Mouse (Mus musculus) neutrophil, adult 5-6 weeks (primary cell): ENCODE data around the gene Eef1a2. TPM values are rescaled to one million over a fixed set of nuclear protein-coding genes. Genes with fewer than 3 reads are reported as not detected.

ENCODE experiments used
- ATAC-seq: fragments of 151-379, 151-347 bp; 2 replicates; pipeline ENCODE4 v1.8.0; 2017; ENCODE audit warnings: mild to moderate bottlenecking, moderate TSS enrichment; ENCODE audit not compliant: insufficient number of reproducible peaks, poor library complexity, low FRiP score, severe bottlenecking; ENCODE audit errors: extremely low read depth
- total RNA-seq: library from RNA; stranded (forward); fragments of 200-1000 nt; gene quantifications from 2 replicates; pipeline ENCODE4 v1.2.3, GENCODE M21; 2017

The Eef1a2 gene
- total RNA-seq, 1 experiment from 2014 or later: not detected

DNA sequence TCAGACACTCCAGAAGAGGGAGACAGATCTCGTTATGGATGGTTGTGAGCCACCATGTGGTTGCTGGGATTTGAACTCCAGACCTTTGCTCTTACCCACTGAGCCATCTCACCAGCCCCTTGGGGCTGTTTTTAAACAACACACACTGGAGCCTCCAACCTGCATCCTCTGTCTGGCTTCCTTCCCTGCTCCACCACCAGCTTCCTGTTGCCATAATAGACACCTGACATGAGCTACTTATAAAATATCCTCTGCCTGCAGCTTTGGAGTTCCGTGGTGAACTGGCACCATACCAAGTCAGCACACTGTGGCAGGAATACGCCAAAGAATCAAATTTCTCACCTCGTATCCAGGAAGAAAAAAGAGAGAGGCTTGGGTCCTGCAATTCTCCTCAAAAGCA, 4.0 kb upstream of the Eef1a2 start:
- no peak for ATAC-seq

DNA sequence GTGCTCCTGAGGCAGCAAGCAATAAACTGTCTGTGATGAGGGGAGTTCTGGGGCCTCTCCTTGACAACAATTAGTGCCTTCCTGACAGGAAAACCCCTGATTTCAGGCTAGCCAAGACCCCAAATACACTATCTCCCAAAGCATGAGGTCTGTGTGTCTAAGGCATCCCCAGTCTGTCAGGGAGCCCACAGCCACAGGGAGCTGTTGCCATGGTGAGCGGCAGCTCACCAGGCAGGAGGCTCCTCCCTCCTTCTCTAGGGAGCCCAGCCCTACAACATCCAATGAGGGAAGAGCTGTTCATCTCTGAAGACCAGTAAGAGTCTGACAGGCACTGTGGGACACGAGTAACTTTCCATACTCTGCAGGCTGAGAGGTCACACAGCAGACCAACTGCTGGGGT, 3.0 kb upstream of the Eef1a2 start:
- ATAC-seq: no peak

DNA sequence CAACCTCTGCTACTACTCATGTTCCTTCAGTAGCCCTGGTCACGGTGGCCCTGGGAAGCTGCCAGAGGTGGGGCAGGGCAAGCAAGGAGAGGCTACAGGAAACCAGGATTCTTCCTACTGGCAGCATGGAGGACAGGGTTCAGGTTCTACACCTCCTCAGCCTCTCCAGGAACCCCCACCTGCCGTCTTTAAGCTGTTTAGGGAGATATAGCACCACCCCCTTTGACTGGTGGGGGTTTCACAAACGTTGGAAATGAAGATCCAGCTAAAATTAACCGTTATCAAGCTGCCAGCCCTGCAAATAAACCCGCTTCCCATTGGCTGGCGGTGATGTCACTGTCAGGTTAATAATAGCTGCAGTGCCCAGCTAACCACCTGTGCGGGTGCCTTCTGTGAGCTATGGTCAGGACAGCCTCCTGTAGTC, 2.3 kb upstream of the Eef1a2 start:
- ATAC-seq: no peak

DNA sequence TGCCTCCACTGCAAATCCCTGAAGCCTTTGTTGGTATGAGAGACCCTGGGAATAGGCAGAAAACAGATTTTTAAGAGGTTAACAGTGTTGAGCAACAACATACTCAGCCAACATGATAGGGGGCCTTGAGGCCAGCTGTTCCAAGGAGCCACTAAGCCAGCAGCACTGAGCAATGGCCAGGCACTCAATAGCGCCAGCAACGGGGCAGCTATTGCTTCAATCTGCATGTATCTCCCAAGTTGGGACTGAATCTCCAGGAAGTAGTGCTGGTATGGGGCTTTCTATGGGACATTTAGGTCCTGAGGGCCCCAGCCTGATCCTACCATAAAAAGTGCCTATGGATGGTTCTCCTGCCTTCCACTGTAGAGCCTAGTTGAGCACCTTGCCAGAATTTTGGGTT, 1.7 kb upstream of the Eef1a2 start:
- no peak for ATAC-seq

DNA sequence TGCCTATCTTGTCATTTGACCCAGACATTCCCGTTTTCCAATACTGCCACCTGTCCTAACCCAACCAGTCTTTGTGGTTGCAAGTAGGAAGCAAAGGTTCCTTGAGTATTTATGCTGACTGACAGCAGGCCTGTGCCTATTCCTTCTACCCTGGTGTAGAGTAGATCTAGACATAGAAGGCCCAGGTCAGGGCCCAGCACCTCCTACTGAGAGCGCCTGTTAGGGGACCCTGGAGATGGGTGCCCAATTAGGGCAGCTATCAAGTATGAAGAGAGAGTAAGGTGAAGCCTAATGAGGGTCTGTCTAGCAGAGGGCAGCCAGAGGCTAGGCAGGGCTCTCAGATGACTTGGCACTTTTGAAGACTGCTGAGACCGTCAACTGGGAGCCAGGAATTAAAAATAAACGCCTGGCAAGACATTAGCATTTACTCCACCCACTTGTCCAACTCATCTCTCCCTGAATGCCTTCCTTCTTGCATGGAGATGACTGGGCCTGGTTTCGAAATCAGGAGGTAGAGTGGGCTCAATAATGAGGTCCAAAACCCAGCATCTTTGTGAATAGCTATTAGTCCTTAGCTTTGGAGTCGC, 995 bp upstream of the Eef1a2 start:
- no peak for ATAC-seq

DNA sequence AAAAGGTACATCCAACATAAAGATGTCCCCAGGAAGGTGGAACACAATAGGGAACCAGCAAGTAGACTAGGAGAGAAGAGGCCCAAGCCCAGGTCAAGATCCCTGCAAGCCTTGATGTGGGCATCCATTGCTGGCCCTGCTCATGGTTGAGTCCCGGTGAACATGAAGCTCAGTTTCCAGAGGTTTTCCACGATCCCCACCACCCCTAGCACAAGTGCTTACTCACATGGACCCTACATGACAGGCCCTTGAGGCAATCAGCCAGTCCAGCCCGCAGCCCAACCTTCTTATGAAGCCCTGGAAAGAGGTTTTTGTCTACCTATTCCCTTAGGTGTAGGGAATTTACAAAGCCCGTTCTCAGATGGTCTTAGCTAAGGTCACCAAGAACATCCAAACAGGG, 366 bp upstream of the Eef1a2 start:
- no peak for ATAC-seq

DNA sequence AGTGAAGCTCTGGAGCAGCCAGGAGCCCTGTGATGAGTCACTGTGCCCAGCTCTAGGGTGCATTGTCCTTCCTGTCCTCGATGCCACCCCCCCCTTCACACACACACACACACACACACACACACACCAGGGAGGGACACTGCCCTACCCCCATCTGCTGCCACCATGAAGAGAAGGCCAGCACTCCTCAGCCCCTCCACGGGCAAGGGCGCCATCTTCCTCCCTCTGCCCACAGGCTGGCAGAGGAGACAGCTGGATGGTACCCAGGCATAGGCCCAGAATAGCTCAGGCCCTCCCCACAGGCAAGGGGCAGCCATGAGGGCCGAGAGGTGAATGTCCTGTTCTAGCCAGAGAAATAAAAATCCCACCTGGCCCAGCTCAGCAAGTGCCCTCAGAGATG, 1.0 kb downstream of the Eef1a2 start:
- no peak for ATAC-seq

DNA sequence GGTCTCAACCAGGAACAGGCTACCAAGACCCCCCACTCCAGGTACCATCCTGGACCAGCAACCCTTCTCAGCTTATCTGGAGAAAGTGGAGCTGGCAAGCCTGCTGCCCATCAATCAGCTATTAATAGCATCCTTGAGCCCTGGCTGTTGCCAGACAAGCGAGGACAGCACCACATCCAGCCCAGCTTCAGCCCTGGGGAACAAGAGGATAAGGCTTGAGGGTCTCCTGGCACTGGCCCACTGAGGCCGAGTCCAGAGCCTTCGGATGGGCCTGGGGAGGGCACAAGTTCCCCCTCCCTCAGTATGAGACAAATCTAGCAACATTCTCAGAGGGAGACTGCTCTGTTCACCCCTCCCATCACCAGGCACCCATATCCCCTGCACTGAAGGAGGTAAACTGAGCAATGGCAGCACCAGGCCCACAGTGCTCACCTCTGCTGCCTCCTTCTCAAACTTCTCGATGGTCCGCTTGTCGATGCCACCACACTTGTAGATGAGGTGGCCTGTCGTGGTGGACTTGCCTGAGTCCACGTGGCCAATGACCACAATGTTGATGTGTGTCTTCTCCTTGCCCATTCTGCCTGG, 1.9 kb downstream of the Eef1a2 start:
- ATAC-seq: no peak

DNA sequence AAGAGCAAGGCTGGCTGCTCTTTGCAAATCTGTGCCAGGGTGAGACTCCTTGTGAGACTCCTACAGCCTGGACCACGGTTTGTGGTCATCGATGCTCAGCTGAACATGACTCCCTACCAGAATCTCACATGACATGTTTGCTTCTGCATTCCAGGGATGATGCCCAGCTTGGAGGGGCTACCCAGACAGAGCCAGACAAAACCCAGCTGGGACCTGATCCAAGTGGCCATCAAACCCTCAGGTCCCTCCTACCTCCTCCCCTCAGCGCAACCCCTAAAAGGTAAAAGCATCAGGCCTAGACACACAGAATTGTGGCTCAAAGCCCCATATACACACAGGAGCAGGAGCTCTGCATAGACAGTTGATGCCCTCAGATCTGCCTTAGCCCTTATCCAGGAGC, 2.5 kb downstream of the Eef1a2 start:
- no peak for ATAC-seq

DNA sequence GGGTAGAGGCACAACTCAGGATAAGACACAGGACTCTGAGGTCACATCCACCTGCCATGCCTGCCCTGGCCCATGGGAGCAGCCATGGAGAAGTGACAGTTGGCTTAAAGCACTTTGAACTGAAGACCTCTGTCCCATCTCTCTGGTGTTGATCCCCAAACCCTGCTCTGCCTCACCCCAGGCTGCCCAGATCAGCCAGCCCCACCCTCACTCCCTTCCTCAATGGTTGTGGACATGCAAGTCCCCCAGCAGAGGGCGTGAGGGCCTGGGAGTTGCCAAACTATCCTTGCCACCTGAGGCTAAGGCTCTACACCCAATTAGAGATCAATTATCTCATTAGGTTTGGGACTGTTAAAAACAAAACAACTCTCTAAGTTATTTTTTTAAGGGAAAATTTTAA, 3.0 kb downstream of the Eef1a2 start:
- no peak for ATAC-seq

DNA sequence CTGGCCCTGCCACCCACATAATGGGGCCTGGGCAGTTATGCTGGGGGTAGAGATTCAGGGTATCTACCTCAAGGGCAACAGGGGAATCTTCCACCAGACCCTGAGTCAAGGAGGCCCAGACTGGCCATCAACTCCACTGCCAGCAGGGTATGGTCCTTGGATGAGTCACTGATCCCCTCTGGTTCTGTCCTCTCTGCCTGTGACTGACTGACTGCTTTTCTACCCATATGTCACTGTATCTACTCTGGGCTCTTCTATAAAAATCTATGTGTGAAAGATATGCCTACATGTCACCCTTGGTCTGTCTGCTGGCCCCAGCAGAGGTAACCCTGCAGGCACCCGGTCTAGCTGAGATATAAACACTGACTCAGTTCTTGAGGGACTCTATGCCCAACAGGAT, 3.7 kb downstream of the Eef1a2 start:
- no peak for ATAC-seq

DNA sequence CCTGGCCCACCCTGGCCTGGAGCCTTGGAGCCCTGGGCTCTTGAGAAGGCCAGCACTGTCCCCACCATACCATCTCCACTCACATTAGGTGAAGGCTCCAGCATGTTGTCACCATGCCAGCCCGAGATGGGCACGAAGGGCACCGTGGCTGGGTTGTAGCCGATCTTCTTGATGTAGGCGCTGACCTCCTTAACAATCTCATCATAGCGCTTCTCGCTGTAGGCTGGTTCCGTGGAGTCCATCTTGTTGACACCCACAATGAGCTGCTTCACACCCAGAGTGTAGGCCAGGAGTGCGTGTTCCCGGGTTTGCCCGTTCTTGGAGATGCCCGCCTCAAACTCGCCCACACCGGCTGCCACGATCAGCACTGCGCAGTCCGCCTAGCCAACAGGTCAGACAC, 4.1 kb downstream of the Eef1a2 start:
- no peak for ATAC-seq

DNA sequence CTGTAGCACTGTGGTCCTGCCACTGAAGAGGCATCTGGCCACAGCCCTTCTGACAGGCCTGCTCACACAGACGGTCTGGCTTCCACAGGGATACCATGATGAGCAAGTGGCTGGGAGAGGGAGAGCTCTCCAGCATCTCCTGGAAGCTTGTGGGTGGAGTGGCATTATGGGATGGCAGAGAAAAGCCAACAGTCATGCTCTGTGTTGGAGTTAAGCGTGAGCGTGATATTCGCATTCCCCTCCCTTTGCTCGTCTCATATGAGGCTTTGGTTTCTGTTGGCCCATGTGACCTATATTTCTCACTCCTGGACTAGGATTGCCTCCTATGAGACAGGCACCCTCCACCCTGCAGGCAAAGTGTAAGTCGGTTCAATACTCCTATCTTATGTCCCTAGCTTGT, 6.5 kb downstream of the Eef1a2 start:
- no peak for ATAC-seq

DNA sequence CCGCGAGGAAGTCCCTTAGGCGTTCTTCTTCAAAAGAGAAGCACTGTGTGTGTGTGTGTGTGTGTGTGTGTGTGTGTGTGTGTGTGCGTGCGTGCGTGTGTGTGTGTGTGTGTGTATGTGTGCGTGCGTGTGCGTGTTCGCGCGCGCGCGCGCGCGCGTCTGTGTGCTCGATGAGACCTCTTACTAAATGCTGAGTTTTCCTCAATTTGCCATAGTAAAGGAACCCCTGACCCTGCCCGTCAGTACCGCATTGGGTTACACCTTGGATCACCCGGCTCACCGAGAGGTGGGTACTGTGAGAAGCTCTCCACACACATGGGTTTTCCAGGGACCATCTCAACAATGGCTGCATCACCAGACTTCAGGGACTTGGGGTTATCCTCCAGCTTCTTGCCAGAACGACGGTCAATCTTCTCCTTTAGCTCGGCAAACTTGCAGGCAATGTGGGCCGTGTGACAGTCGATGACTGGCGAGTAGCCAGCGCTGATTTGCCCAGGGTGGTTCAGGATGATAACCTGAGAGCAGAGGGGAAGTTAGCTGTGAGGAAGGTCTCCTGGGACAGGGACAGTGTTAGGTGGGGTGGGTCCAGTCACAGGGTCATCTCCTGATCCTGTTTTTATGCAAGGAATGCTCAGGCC, 8.4 kb downstream of the Eef1a2 start:
- ATAC-seq: no peak

DNA sequence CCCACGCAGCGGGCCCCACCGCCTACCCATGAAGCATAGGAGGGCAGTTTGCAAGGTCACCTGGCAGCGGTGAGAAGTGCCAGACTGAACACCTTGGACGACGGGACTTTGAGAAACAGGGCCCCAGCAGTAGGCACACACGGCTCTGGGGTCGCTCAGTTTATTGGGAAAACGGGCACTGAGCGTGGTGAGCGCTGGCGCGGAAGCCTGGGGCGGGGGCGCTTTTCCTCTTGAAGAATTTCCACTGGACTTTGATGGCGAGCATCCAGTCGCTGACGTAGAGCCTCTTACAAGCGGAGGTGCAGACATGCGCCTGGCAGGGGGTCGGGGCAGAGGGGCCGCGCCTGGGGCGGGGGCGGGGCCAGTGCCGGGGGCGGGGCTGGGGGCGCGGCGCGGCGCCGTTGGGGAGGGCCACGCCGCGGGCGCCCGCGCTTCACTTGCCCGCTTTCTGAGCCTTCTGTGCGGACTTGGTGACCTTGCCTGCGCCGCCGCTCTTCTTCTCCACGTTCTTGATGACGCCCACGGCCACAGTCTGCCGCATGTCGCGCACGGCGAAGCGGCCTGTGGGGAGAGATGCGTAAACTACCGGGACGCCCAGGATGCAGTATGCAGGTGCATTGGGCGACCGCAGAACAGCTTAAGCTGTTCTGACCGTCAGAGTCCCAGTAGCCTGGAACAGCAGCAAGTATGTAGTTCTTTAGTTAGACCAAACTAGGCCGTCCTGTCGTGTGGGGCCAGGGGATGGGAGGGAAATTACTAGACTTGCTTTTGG, 9.1 kb downstream of the Eef1a2 start:
- ATAC-seq: no peak

DNA sequence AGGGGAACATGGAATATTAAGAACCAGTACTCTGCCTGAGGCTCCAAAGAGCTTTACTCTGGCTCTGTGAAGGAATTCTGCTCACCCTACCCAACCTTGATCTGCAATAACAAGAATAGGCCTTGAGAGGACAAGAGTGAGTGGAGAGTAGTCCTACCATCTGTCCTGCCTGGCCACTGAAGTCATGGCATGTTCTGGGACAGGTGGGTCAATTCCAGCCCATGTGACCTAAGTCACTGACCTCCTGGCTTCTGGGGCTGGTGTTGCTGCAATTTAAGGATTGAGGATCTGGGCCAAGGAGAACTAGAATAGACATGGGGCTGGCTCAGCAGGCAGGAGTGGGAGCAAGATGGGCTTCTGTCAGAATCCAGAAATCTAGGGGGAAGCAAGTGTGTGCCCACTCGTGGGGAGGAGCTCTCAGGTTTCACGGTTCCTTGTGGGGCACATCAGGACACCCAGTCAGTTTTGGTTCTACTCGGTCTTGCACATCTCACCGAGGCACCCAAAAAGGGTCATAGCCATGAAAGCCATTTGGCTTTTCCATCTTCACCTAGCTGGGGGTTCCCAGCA, 9.8 kb downstream of the Eef1a2 start:
- no peak for ATAC-seq

DNA sequence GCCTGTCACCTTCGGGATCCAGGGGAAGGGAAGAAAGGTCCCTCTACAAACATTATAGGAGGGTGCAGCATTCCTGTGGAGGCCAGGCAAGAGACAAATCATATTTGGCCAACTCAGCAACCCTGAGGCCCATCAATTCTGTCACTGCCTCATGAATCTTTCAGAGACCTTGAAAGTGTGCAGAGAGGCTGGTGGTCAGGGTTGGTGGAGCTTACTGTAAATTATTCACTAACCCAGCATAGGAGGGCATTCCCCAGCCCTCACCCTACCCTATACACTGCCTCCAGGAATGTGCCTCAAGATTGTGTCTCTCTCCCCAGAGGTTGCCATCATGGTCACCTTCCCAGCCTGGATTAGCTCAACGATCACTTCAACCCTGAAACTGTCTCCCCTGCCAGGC, 12.1 kb downstream of the Eef1a2 start:
- ATAC-seq: no peak

DNA sequence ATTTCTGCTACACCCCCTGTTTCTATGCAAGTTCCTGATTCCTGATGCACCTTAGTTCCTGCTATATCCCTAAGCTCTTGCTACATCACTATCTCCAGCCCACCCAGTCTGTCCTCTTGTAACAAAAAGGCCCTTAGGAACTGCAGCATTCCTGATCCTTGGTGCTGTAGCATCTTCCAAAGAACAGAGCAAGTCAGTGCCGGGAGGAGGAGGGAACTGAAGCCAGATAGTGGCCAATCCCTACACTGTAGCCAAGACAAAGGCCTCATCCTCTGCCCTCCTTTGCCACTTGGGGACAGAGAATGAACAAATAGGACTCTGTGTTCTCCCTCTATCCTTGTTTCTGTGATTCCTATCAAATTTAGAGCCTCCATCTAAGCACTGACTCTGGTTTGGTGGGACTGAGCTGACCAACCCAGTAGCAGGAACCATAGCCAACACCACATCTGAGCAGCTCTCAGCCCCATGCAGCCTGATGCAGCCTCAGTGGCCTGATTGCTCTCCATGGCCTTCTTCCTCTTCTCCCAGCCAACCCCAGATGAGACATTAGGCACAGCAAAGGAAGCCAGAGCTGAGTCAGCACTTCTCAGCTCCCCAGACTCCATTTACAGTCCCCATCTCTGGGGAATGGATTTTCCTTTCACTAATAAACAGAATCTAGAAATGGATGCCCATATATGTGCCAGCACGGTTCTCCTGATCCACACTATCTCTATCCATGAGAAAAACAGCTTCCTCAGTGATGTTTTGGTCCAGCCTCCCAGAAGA, 13.1 kb downstream of the Eef1a2 start:
- no peak for ATAC-seq

DNA sequence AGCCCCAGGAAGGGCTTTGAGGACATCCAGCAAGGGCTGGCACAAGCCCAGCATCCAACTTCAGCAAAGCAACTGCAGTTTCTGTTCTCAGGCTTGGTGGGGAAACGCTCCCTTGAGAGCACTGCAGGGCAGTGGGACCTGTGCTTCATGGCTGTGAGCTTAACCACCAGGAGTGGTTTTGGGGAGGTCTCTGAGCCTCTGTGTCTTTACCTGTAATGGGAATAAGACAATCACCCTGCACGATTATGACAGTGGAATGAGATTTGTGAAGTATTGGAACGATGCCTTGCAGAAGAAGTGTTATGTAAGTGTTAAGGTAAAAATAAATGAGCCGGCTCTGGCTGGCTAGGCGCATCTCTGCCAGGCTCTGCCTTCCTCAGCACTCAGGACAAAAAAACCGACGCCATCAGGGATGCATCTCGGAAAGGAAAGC, 14.1 kb downstream of the Eef1a2 start:
- no peak for ATAC-seq
